Mouse (Mus musculus) C2C12 (cell line): ENCODE results near the gene Eps8.

ENCODE experiments used
- CTCF ChIP-seq: IDR thresholded peaks from one replicate; pipeline ENCODE4 v1.5.1; 2011; ENCODE audit not compliant: control insufficient read depth, insufficient read depth, insufficient read length
- MAX ChIP-seq: IDR thresholded peaks from one replicate; pipeline ENCODE4 v1.6.1; 2011; ENCODE audit warnings: mild to moderate bottlenecking, control low read depth
- MYOD1 ChIP-seq: IDR thresholded peaks from one replicate; pipeline ENCODE4 v1.6.1; 2011; ENCODE audit warnings: low read depth; ENCODE audit not compliant: control insufficient read depth, insufficient read length
- USF1 ChIP-seq: IDR thresholded peaks from one replicate; pipeline ENCODE4 v1.6.1; 2011; ENCODE audit warnings: low read depth, mild to moderate bottlenecking, control low read depth, moderate library complexity

GRCm38 (mm10) chr6:137641642-137642041 lies 13.0 kb downstream of the Eps8 start:
- TF ChIP-seq CTCF (no peak), MYOD1 (no peak), MAX (no peak), USF1 (no peak)
